Mouse (Mus musculus): ENCODE measurements around the gene Actrt2. TPM values are rescaled to one million over a fixed set of nuclear protein-coding genes. Genes with fewer than 3 reads are reported as not detected.
A peak's percentile ranks its signal among the peaks of the same experiment; 100 is the strongest.

Actrt2 gene
- polyA plus RNA-seq (2015; fragmentation: Nextera tagmentation; extraction: Ambion mirVana) = not detected in 2 replicates

DNA sequence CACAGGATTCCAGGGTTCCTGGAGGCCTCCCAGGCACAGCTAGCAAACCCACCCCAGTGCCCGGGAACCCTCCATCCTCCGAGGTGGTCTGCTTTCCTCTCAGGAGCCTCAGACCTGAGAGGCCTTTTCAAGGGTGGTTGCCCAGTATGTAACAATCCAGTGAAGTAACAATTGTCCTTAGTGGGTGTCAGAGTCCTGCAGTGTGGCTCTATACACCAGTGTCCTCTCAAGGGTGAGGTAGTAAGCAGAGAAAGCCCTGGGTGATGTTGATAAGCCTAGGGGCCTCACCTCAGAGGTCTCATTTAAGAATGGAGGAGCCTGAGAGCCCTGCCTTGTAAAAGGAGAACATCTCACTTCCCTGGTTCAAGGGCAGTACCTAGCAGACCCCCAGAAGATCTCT is at the start of gene Actrt2:
TSS of gene Actrt2 (minus strand) at position 101 of the 400 bp plus-strand sequence.
- H3K9ac ChIP-seq (ENCODE audit: low read depth, low read length) = no peak within 1 kb of the TSS

DNA sequence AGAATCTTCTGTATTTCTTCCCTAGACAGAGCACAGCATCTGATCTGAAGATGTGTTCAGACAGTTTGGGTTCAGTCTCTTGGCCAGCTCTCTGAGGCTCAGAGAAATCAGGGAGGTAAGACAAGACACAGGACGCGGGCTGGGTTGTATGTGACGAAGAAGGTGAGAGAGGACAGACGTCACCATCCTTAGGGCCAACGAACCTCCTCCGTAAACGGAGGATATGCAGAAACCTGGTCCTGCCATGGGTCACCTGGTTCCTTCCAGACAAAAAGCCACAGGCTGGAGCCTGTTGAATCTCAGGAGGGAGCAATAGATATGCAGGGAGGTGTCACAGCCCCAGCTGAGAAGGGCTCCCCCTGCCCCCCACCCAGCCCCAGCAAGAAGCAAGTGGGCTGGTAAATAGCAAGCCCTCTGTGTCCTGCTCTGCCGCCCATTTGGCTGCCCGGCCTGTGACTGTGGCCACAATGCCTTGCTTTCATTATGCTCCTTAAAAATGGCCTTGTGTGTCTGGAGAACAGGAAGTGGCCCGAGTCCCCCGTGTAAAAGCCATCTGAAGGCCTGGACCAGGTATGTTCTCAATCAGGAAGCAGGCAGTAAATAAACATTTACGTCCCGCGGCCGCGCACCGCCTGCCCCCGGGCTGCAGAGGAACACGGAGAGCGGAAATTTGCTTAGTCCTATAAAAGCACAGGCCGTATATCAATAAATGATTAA is 41.9 kb upstream of the Actrt2 start:
- peak overlapping the region; percentile 2; the same call in 1 of the 2 replicates for H3K4me3 ChIP-seq (ENCODE audit: low read length)
- H3K4me1 ChIP-seq (ENCODE audit: control insufficient read depth, insufficient read depth, low read length) = peaks cover 4% of the 10 kb centered on the region; the same call in 1 of the 2 replicates
- WGBS = 36% methylated on average over 21 of the region's 21 CpGs
- H3K4me2 ChIP-seq (ENCODE audit: low read depth, low read length) = peak overlapping the region; percentile 25
- H3K27me3 ChIP-seq (replicated peaks; ENCODE audit: control insufficient read depth, insufficient read depth, low read length) = no peaks in the 10 kb centered on the region
- H3K27ac ChIP-seq (ENCODE audit: low read length) = no peak overlapping the region
- H3K9me3 ChIP-seq (ENCODE audit: control insufficient read depth, low read length) = no peaks in the 10 kb centered on the region
- no peak for ATAC-seq
- no peak overlapping the region for H3K9ac ChIP-seq (ENCODE audit: low read depth, low read length)
- no peaks in the 10 kb centered on the region for H3K36me3 ChIP-seq (ENCODE audit: control insufficient read depth, insufficient read depth, low read length)

More for the DNA sequence above, at the start of gene Actrt2:
- Histone ChIP-seq H3K27me3 (replicated peaks; ENCODE audit: control insufficient read depth, insufficient read depth, low read length) (no peaks in the 10 kb centered on the region), H3K4me2 (ENCODE audit: low read depth, low read length) (no peak within 1 kb of the TSS), H3K9me3 (ENCODE audit: control insufficient read depth, low read length) (no peaks in the 10 kb centered on the region), H3K27ac (ENCODE audit: low read length) (no peak within 1 kb of the TSS), H3K4me1 (ENCODE audit: control insufficient read depth, insufficient read depth, low read length) (no peaks in the 10 kb centered on the region), H3K36me3 (ENCODE audit: control insufficient read depth, insufficient read depth, low read length) (no peaks in the 10 kb centered on the region), H3K4me3 (ENCODE audit: low read length) (no peak within 1 kb of the TSS)
- WGBS = 83% methylated on average over 2 of the region's 2 CpGs
- ATAC-seq = no peak

DNA sequence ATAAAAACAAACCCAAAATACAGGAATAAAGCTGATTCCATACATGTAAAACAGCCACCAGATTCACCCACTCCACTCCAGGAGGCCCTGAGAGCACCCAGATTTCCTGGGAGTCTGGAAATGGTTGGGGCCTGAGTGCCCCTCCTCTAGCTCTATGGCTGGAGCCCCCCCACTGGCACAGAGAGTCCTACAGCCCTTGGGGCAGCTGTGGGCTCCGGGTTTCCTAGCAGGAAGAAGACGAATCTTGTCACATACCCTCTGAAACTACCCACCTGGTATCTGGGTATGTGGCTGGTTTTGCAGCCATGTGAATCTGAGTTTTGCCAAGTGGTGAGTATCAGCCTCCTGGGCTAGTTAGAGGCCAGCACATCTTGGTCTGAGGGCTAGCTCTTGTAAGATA is 41.1 kb upstream of the Actrt2 start:
- Histone ChIP-seq H3K27me3 (replicated peaks; ENCODE audit: control insufficient read depth, insufficient read depth, low read length) (no peaks in the 10 kb centered on the region), H3K27ac (ENCODE audit: low read length) (no peak overlapping the region), H3K4me1 (ENCODE audit: control insufficient read depth, insufficient read depth, low read length) (peaks cover 4% of the 10 kb centered on the region; the same call in 1 of the 2 replicates), H3K9ac (ENCODE audit: low read depth, low read length) (no peak overlapping the region), H3K9me3 (ENCODE audit: control insufficient read depth, low read length) (no peaks in the 10 kb centered on the region), H3K4me2 (ENCODE audit: low read depth, low read length) (no peak overlapping the region), H3K36me3 (ENCODE audit: control insufficient read depth, insufficient read depth, low read length) (no peaks in the 10 kb centered on the region), H3K4me3 (ENCODE audit: low read length) (no peak overlapping the region)
- no peak for ATAC-seq
- WGBS = 66% methylated on average over 2 of the region's 2 CpGs

- H3K27me3 ChIP-seq (replicated peaks; ENCODE audit: control insufficient read depth, insufficient read depth, low read length) = no peaks in the 10 kb centered on the region
- ATAC-seq = no peak
These were observed 40.6 kb upstream of the Actrt2 start for GRCm38 (mm10) chr4:154708223-154708622.

GRCm38 (mm10) chr4:154707521-154707920 is 39.9 kb upstream of the Actrt2 start:
- Histone ChIP-seq H3K27ac (ENCODE audit: low read length) (no peak overlapping the region), H3K36me3 (ENCODE audit: control insufficient read depth, insufficient read depth, low read length) (no peaks in the 10 kb centered on the region), H3K4me3 (ENCODE audit: low read length) (no peak overlapping the region), H3K4me1 (ENCODE audit: control insufficient read depth, insufficient read depth, low read length) (peaks cover 4% of the 10 kb centered on the region; the same call in 1 of the 2 replicates), H3K9me3 (ENCODE audit: control insufficient read depth, low read length) (no peaks in the 10 kb centered on the region), H3K4me2 (ENCODE audit: low read depth, low read length) (no peak overlapping the region), H3K9ac (ENCODE audit: low read depth, low read length) (no peak overlapping the region), H3K27me3 (replicated peaks; ENCODE audit: control insufficient read depth, insufficient read depth, low read length) (no peaks in the 10 kb centered on the region)
- ATAC-seq = no peak
- WGBS = 82% methylated on average over 4 of the region's 4 CpGs

More at GRCm38 (mm10) chr4:154708223-154708622, 40.6 kb upstream of the Actrt2 start:
- WGBS = 88% methylated on average over 11 of the region's 11 CpGs
- peaks cover 4% of the 10 kb centered on the region; the same call in 1 of the 2 replicates for H3K4me1 ChIP-seq (ENCODE audit: control insufficient read depth, insufficient read depth, low read length)
- no peaks in the 10 kb centered on the region for H3K36me3 ChIP-seq (ENCODE audit: control insufficient read depth, insufficient read depth, low read length)
- no peak overlapping the region for H3K27ac ChIP-seq (ENCODE audit: low read length)
- no peaks in the 10 kb centered on the region for H3K9me3 ChIP-seq (ENCODE audit: control insufficient read depth, low read length)
- H3K9ac ChIP-seq (ENCODE audit: low read depth, low read length) = no peak overlapping the region
- H3K4me2 ChIP-seq (ENCODE audit: low read depth, low read length) = no peak overlapping the region
- H3K4me3 ChIP-seq (ENCODE audit: low read length) = no peak overlapping the region

GRCm38 (mm10) chr4:154706442-154706841 is 38.8 kb upstream of the Actrt2 start:
- Histone ChIP-seq H3K9me3 (ENCODE audit: control insufficient read depth, low read length) (no peaks in the 10 kb centered on the region), H3K36me3 (ENCODE audit: control insufficient read depth, insufficient read depth, low read length) (no peaks in the 10 kb centered on the region), H3K4me1 (ENCODE audit: control insufficient read depth, insufficient read depth, low read length) (peaks cover 4% of the 10 kb centered on the region; the same call in 1 of the 2 replicates), H3K27me3 (replicated peaks; ENCODE audit: control insufficient read depth, insufficient read depth, low read length) (no peaks in the 10 kb centered on the region), H3K9ac (ENCODE audit: low read depth, low read length) (no peak overlapping the region), H3K27ac (ENCODE audit: low read length) (no peak overlapping the region), H3K4me2 (ENCODE audit: low read depth, low read length) (no peak overlapping the region), H3K4me3 (ENCODE audit: low read length) (no peak overlapping the region)
- WGBS = 67% methylated on average over 1 of the region's 1 CpGs
- ATAC-seq = no peak

GRCm38 (mm10) chr4:154705681-154706080 is 38.0 kb upstream of the Actrt2 start:
- peaks cover 4% of the 10 kb centered on the region; the same call in 1 of the 2 replicates for H3K4me1 ChIP-seq (ENCODE audit: control insufficient read depth, insufficient read depth, low read length)
- H3K4me3 ChIP-seq (ENCODE audit: low read length) = no peak overlapping the region
- no peak for ATAC-seq
- no peaks in the 10 kb centered on the region for H3K27me3 ChIP-seq (replicated peaks; ENCODE audit: control insufficient read depth, insufficient read depth, low read length)
- 71% methylated on average over 4 of the region's 4 CpGs for WGBS
- H3K27ac ChIP-seq (ENCODE audit: low read length) = no peak overlapping the region
- no peak overlapping the region for H3K4me2 ChIP-seq (ENCODE audit: low read depth, low read length)
- H3K9ac ChIP-seq (ENCODE audit: low read depth, low read length) = no peak overlapping the region
- no peaks in the 10 kb centered on the region for H3K36me3 ChIP-seq (ENCODE audit: control insufficient read depth, insufficient read depth, low read length)
- H3K9me3 ChIP-seq (ENCODE audit: control insufficient read depth, low read length) = no peaks in the 10 kb centered on the region

GRCm38 (mm10) chr4:154705056-154705455 is 37.4 kb upstream of the Actrt2 start:
- H3K9me3 ChIP-seq (ENCODE audit: control insufficient read depth, low read length) = no peaks in the 10 kb centered on the region
- no peaks in the 10 kb centered on the region for H3K27me3 ChIP-seq (replicated peaks; ENCODE audit: control insufficient read depth, insufficient read depth, low read length)
- H3K27ac ChIP-seq (ENCODE audit: low read length) = no peak overlapping the region
- H3K4me1 ChIP-seq (ENCODE audit: control insufficient read depth, insufficient read depth, low read length) = peaks cover 4% of the 10 kb centered on the region; the same call in 1 of the 2 replicates
- ATAC-seq = no peak
- H3K9ac ChIP-seq (ENCODE audit: low read depth, low read length) = no peak overlapping the region
- H3K4me3 ChIP-seq (ENCODE audit: low read length) = no peak overlapping the region
- no peaks in the 10 kb centered on the region for H3K36me3 ChIP-seq (ENCODE audit: control insufficient read depth, insufficient read depth, low read length)
- WGBS = 80% methylated on average over 6 of the region's 6 CpGs
- no peak overlapping the region for H3K4me2 ChIP-seq (ENCODE audit: low read depth, low read length)

DNA sequence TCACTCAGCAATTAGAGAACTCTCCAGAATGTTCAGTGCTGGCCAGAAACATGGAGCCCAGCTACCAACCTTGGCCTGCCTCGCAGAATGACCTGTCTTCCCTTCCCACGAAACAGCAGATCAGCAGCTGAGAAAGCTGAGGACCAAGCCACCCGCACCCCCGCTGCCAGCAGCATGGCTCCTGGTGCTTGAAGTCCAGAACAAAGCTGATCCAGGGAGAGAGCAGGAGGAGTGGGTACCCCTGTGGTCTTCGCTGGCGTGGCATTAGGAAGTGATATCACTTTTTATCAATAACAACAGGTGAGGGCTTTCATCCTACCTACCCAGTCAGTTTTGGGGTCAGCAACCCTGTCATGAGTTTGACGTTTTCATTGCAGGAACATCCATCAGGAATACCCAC is 36.9 kb upstream of the Actrt2 start:
- Histone ChIP-seq H3K4me3 (ENCODE audit: low read length) (no peak overlapping the region), H3K9me3 (ENCODE audit: control insufficient read depth, low read length) (no peaks in the 10 kb centered on the region), H3K9ac (ENCODE audit: low read depth, low read length) (no peak overlapping the region), H3K4me2 (ENCODE audit: low read depth, low read length) (no peak overlapping the region), H3K27ac (ENCODE audit: low read length) (no peak overlapping the region), H3K27me3 (replicated peaks; ENCODE audit: control insufficient read depth, insufficient read depth, low read length) (no peaks in the 10 kb centered on the region), H3K4me1 (ENCODE audit: control insufficient read depth, insufficient read depth, low read length) (peaks cover 1% of the 10 kb centered on the region; the same call in 1 of the 2 replicates), H3K36me3 (ENCODE audit: control insufficient read depth, insufficient read depth, low read length) (no peaks in the 10 kb centered on the region)
- no peak for ATAC-seq
- WGBS = 85% methylated on average over 7 of the region's 7 CpGs

All from intestine, embryonic 16.5 days (tissue).